In the genomic region with DNA sequence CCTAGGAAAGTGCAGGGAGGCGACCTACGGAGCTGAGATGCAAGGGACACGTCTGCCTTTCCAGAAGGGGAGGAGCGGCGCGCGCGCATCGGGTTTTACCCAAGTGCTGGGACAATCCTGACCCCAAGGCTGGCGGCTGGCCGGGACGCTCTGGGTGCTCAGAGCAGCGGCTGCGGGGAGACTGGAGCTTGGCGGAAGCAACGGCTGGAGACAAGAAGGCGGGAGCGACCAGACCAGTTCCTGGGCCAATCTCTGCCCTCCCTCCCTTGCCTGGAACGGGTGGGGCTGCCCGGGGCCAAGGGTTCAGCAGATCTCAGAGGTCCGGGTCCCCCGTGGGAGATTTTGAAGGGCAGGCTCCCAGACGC, we compare ENCODE assay signal across 8 mouse cellular contexts. TPM values are rescaled to one million over a fixed set of nuclear protein-coding genes. Genes with fewer than 3 reads are reported as not detected.
DNase-seq lines count a peak whose midpoint lies in the region; ATAC-seq and TF ChIP-seq lines count a peak whose summit lies in the region.

Gene Acot11 (minus strand): TSS at position 89 of the 365 bp plus-strand sequence.

- no peaks in the 10 kb centered on the region for H3K9me3 ChIP-seq in intestine, postnatal 0 days (ENCODE audit: control insufficient read depth)
- no peaks in the 10 kb centered on the region for H3K9me3 ChIP-seq in limb, embryonic 14.5 days (ENCODE audit: control insufficient read depth, low read length)
- H3K9me3 ChIP-seq in midbrain, embryonic 13.5 days, result no peaks in the 10 kb centered on the region; the same call in 1 of the 2 replicates

- TF ChIP-seq POLR2A in cerebellum, adult 2 months (IDR thresholded peaks at IDR 0.05; ENCODE audit: borderline replicate concordance, insufficient read depth, low read length), result no peak
- no peak for TF ChIP-seq POLR2A in limb, embryonic 14.5 days (IDR thresholded peaks at IDR 0.05; ENCODE audit: borderline replicate concordance, extremely low read depth, insufficient read depth, insufficient read length)

- peak within 1 kb of the TSS; percentile 46 for H3K9ac ChIP-seq in intestine, postnatal 0 days (ENCODE audit: low read depth, low read length)
- H3K9ac ChIP-seq in limb, embryonic 14.5 days (ENCODE audit: low read depth, low read length, severe bottlenecking), result peak within 1 kb of the TSS; percentile 54
- H3K9ac ChIP-seq in midbrain, embryonic 13.5 days (replicated peaks), result no peak within 1 kb of the TSS; the same call in 1 of the 2 replicates

- no peaks in the 10 kb centered on the region; the same call in 1 of the 2 replicates for H3K36me3 ChIP-seq in intestine, postnatal 0 days (ENCODE audit: control insufficient read depth, insufficient read depth)
- H3K36me3 ChIP-seq in limb, embryonic 14.5 days (ENCODE audit: control insufficient read depth, insufficient read depth, low read length), result no peaks in the 10 kb centered on the region
- no peaks in the 10 kb centered on the region for H3K36me3 ChIP-seq in midbrain, embryonic 13.5 days

- H3K27ac ChIP-seq in cerebellum, adult 2 months (ENCODE audit: insufficient read depth, low read length), result no peak within 1 kb of the TSS
- peak within 1 kb of the TSS; percentile 50 for H3K27ac ChIP-seq in intestine, postnatal 0 days (ENCODE audit: low read depth, low read length)
- no peak within 1 kb of the TSS for H3K27ac ChIP-seq in limb, embryonic 14.5 days (replicated peaks; ENCODE audit: low read depth, low read length)
- H3K27ac ChIP-seq in midbrain, embryonic 13.5 days, result no peak within 1 kb of the TSS

- H3K4me2 ChIP-seq in intestine, postnatal 0 days (replicated peaks; ENCODE audit: low read depth), result peak within 1 kb of the TSS; percentile 78
- H3K4me2 ChIP-seq in limb, embryonic 14.5 days (replicated peaks; ENCODE audit: low read depth, low read length, severe bottlenecking), result peak within 1 kb of the TSS; percentile 56
- H3K4me2 ChIP-seq in midbrain, embryonic 13.5 days (replicated peaks), result peak within 1 kb of the TSS; percentile 35

- H3K27me3 ChIP-seq in cerebellum, adult 2 months (ENCODE audit: control insufficient read depth, insufficient read depth, low read length), result no peaks in the 10 kb centered on the region
- no peaks in the 10 kb centered on the region for H3K27me3 ChIP-seq in intestine, postnatal 0 days (replicated peaks; ENCODE audit: control insufficient read depth, insufficient read depth, low read length)
- no peaks in the 10 kb centered on the region for H3K27me3 ChIP-seq in limb, embryonic 14.5 days (ENCODE audit: control insufficient read depth, insufficient read depth, low read length)
- H3K27me3 ChIP-seq in midbrain, embryonic 13.5 days, result peaks cover 10% of the 10 kb centered on the region

- DNase-seq in cerebellum, adult 2 months, result no peak
- DNase-seq in cerebellum, adult 9-10 months, result no peak
- peak; percentile 74 to 79 for DNase-seq in heart, adult 18-20 months
- no peak for DNase-seq in limb, embryonic 14.5 days (ENCODE audit: low spot score)
- DNase-seq in urinary bladder, postnatal 14 days (ENCODE audit: low spot score), result peak; percentile 70

- H3K4me1 ChIP-seq in cerebellum, adult 2 months (ENCODE audit: control insufficient read depth, insufficient read depth, low read length), result no peaks in the 10 kb centered on the region; the same call in 1 of the 2 replicates
- no peaks in the 10 kb centered on the region for H3K4me1 ChIP-seq in intestine, postnatal 0 days (replicated peaks; ENCODE audit: control insufficient read depth, insufficient read depth, low read length)
- H3K4me1 ChIP-seq in limb, embryonic 14.5 days (ENCODE audit: control insufficient read depth, insufficient read depth, low read length), result peaks cover 10% of the 10 kb centered on the region; the same call in 1 of the 2 replicates
- H3K4me1 ChIP-seq in midbrain, embryonic 13.5 days (replicated peaks), result peaks cover 9% of the 10 kb centered on the region

- H3K4me3 ChIP-seq in cerebellum, adult 2 months (replicated peaks; ENCODE audit: insufficient read depth, low read depth, low read length), result no peak within 1 kb of the TSS
- peak within 1 kb of the TSS; percentile 42 for H3K4me3 ChIP-seq in intestine, postnatal 0 days (ENCODE audit: low read depth, low read length)
- H3K4me3 ChIP-seq in limb, embryonic 14.5 days (replicated peaks; ENCODE audit: low read length), result peak within 1 kb of the TSS; percentile 15
- no peak within 1 kb of the TSS for H3K4me3 ChIP-seq in midbrain, embryonic 13.5 days (replicated peaks)

- WGBS in cerebellum, adult 2 months, result 5% methylated on average over 23 of the region's 23 CpGs
- 3% methylated on average over 23 of the region's 23 CpGs for WGBS in intestine, postnatal 0 days
- 5% methylated on average over 23 of the region's 23 CpGs for WGBS in limb, embryonic 14.5 days
- WGBS in midbrain, embryonic 13.5 days, result 6% methylated on average over 23 of the region's 23 CpGs

- TF ChIP-seq CTCF in cerebellum, adult 2 months (IDR thresholded peaks at IDR 0.05; ENCODE audit: borderline replicate concordance, insufficient read depth, low read depth, low read length), result no peak
- no peak for TF ChIP-seq CTCF in intestine, postnatal 0 days (IDR thresholded peaks at IDR 0.05; ENCODE audit: low read depth)

- ATAC-seq in common myeloid progenitor, adult 5-6 weeks (replicated peaks; ENCODE audit: low read depth, poor library complexity, severe bottlenecking), result peak; percentile 43
- peak; percentile 51 for ATAC-seq in intestine, postnatal 0 days
- 0 out of 2 replicates have a peak, but pooled peaks have one; percentile 34 for ATAC-seq in limb, embryonic 14.5 days (ENCODE audit: low FRiP score, low read depth)
- ATAC-seq in midbrain, embryonic 13.5 days, result peak; percentile 55

RNA-seq across cellular contexts. Expression of gene Acot11, which starts in this region (rescaled TPM):
- polyA plus RNA-seq in cerebellum, adult 2 months (2012; rRNA removed), result 32.5 and 32.7 TPM in 2 replicates
- total RNA-seq in common myeloid progenitor, adult 5-6 weeks (2017), result 2.0 and 3.4 TPM in 2 replicates
- total RNA-seq in heart, adult 18-20 months (2021), result 10 to 100 TPM; 24.2 to 38.0 TPM
- 7.8 and 7.9 TPM in 2 replicates for polyA plus RNA-seq in intestine, postnatal 0 days (2015; fragmentation: Nextera tagmentation; extraction: Ambion mirVana)
- polyA plus RNA-seq in limb, embryonic 14.5 days (2012; rRNA removed), result 6.1 and 6.7 TPM in 2 replicates
- 3.7 and 4.3 TPM in 2 replicates for polyA plus RNA-seq in limb, embryonic 14.5 days (2014; fragmentation: Nextera tagmentation; extraction: Ambion mirVana)
- polyA plus RNA-seq in midbrain, embryonic 13.5 days (2015; fragmentation: Nextera tagmentation; extraction: Ambion mirVana), result 1.00 and 1.4 TPM in 2 replicates

Comparison
In these comparisons a context has a peak if more than half of its experiments do, and no peak if none do; other contexts are left out.
1. DNase-seq: peak in heart, adult 18-20 months (2 of 2) and urinary bladder, postnatal 14 days (single experiment); none in cerebellum, adult 2 months (0 of 2), cerebellum, adult 9-10 months (single experiment) and limb, embryonic 14.5 days (single experiment).
2. H3K4me3 ChIP-seq: peak in intestine, postnatal 0 days (single experiment) and limb, embryonic 14.5 days (single experiment); none in cerebellum, adult 2 months (single experiment) and midbrain, embryonic 13.5 days (single experiment).
3. Peak in every context shown above with its lines, with median percentiles within 50 percentile points of each other: ATAC-seq and H3K4me2 ChIP-seq.